Mouse (Mus musculus) stomach, postnatal 0 days (tissue): ENCODE results near the gene Eif3i. TPM values are rescaled to one million over a fixed set of nuclear protein-coding genes. Genes with fewer than 3 reads are reported as not detected.

Experiments
- ATAC-seq: fragments of 200-750 bp; cut with Nextera tagmentation; 2 replicates; pipeline ENCODE4 v1.8.0; 2017; ENCODE audit not compliant: low FRiP score, low TSS enrichment
- DNase-seq: peaks from one replicate; pipeline ENCODE4 v3.0.0-alpha.2; 2016; ENCODE audit warnings: low spot score
- H3K27ac ChIP-seq: fragments of 300-500 bp; sonication (generic); replicated peaks from 2 replicates; pipeline ENCODE4 v1.5.1; 2014; ENCODE audit warnings: mild to moderate bottlenecking, control low read depth
- H3K27me3 ChIP-seq: fragments of 300-500 bp; sonication (generic); 2 replicates; pipeline ENCODE4 v1.6.1; 2014; ENCODE audit warnings: low read length; ENCODE audit not compliant: control insufficient read depth, insufficient read depth
- H3K36me3 ChIP-seq: fragments of 300-500 bp; sonication (generic); 2 replicates; pipeline ENCODE4 v1.6.1; 2014; ENCODE audit warnings: low read length, mixed read lengths; ENCODE audit not compliant: control insufficient read depth, insufficient read depth
- H3K4me1 ChIP-seq: fragments of 300-500 bp; sonication (generic); replicated peaks from 2 replicates; pipeline ENCODE4 v1.6.1; 2014; ENCODE audit warnings: antibody characterized with exemption; ENCODE audit not compliant: control insufficient read depth, insufficient read depth
- H3K4me2 ChIP-seq: fragments of 300-500 bp; sonication (generic); replicated peaks from 2 replicates; pipeline ENCODE4 v1.6.1; 2014; ENCODE audit warnings: low read depth, mild to moderate bottlenecking, control low read depth, moderate library complexity
- H3K4me3 ChIP-seq: fragments of 300-500 bp; sonication (generic); 2 replicates; pipeline ENCODE4 v1.5.1; 2014; ENCODE audit warnings: low read depth, low read length, control low read depth
- H3K9ac ChIP-seq: fragments of 300-500 bp; sonication (generic); 2 replicates; pipeline ENCODE4 v1.6.1; 2014; ENCODE audit warnings: mild to moderate bottlenecking, low read length, control low read depth, mixed read lengths
- H3K9me3 ChIP-seq: fragments of 300-500 bp; sonication (generic); 2 replicates; pipeline ENCODE4 v1.6.1; 2016; ENCODE audit warnings: low read length; ENCODE audit not compliant: control insufficient read depth
- CTCF ChIP-seq: IDR thresholded peaks from 2 replicates; pipeline ENCODE4 v1.5.1; 2016; ENCODE audit warnings: antibody characterized with exemption, low read depth, mild to moderate bottlenecking, moderate library complexity
- EP300 ChIP-seq: optimal IDR thresholded peaks from 2 replicates; pipeline ENCODE3; 2016; ENCODE audit warnings: antibody characterized with exemption
- WGBS: fragments of 180-500 bp; shearing (Covaris S2); extraction: QIAGEN DNeasy Blood & Tissue Kit; methylation state at CpG from one replicate; pipeline ENCODE4 v1.1.7; 2014; 5-methylcytosine and 5-hydroxymethylcytosine counted together
- polyA plus RNA-seq: library from polyadenylated mRNA; unstranded; fragments of >200 nt; fragmentation: Nextera tagmentation; extraction: Ambion mirVana; gene quantifications from 2 replicates; pipeline ENCODE4 v1.2.1, GENCODE M21; 2015

Gene Eif3i
- polyA plus RNA-seq, 1 experiment from 2014 or later: 230 TPM

DNA sequence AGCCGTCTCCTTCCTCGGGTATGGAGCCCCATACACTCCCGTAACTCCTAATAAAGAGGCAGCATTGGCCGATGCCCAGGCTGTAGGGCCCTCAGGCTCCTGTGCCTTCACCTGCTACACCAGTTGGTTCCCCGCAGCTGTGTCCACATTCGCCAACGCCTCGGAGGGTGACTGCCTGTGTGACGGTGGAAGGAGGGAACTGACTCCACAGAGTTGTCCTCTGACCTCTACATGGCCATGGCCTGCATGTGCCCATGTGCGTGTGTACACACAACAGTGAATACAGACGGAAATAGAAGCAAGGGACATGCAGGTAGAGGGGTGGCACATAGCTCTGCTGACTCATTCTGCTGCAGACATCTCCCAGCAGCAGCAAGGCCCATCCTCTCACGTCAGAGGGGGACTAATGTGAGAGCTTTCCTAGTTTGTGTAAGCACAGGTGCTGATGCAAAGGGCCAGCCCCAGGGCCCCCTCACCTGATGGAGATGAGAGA, 8.7 kb upstream of the Eif3i start:
- Histone ChIP-seq H3K4me3 (no peak overlapping the region), H3K27ac (0 out of 2 replicates have a peak overlapping the region, but pooled peaks have one; percentile 24), H3K4me2 (no peak overlapping the region), H3K9ac (no peak overlapping the region), H3K27me3 (no peaks in the 10 kb centered on the region), H3K4me1 (no peaks in the 10 kb centered on the region), H3K36me3 (peaks cover 10% of the 10 kb centered on the region), H3K9me3 (no peaks in the 10 kb centered on the region)
- ATAC-seq (peak; percentile 51; the same call in 1 of the 2 replicates), DNase-seq (peak; percentile 39)
- 71% methylated on average over 12 of the region's 12 CpGs for WGBS
- TF ChIP-seq CTCF (no peak), EP300 (no peak)

- TF ChIP-seq EP300: no peak
- peak; percentile 94 for TF ChIP-seq CTCF
- Histone ChIP-seq H3K27ac (no peak overlapping the region), H3K4me1 (no peaks in the 10 kb centered on the region), H3K36me3 (peaks cover 17% of the 10 kb centered on the region), H3K9ac (no peak overlapping the region), H3K4me2 (no peak overlapping the region), H3K9me3 (no peaks in the 10 kb centered on the region), H3K4me3 (no peak overlapping the region), H3K27me3 (no peaks in the 10 kb centered on the region)
- ATAC-seq (peak; percentile 90), DNase-seq (peak; percentile 85)
- 31% methylated on average over 7 of the region's 7 CpGs for WGBS
These were observed 8.1 kb upstream of the Eif3i start for GRCm38 (mm10) chr4:129608426-129609025.

- TF ChIP-seq CTCF: no peak
- no peak for TF ChIP-seq EP300
- Histone ChIP-seq H3K27me3 (no peaks in the 10 kb centered on the region), H3K4me3 (no peak overlapping the region), H3K4me1 (0 out of 2 replicates have a peak, but pooled peaks cover 3% of the 10 kb centered on the region), H3K27ac (no peak overlapping the region), H3K4me2 (no peak overlapping the region), H3K9me3 (no peaks in the 10 kb centered on the region), H3K9ac (no peak overlapping the region), H3K36me3 (peaks cover 16% of the 10 kb centered on the region)
- no peak for DNase-seq
- 70% methylated on average over 4 of the region's 4 CpGs for WGBS
- no peak for ATAC-seq
These were observed 11.6 kb downstream of the Eif3i start for GRCm38 (mm10) chr4:129588865-129589264.

- H3K27ac ChIP-seq: no peak overlapping the region
- no peak for DNase-seq
These were observed 13.5 kb downstream of the Eif3i start for GRCm38 (mm10) chr4:129586943-129587342.

GRCm38 (mm10) chr4:129585773-129586172, 14.7 kb downstream of the Eif3i start:
- H3K4me1 ChIP-seq: 0 out of 2 replicates have a peak, but pooled peaks cover 3% of the 10 kb centered on the region
- H3K36me3 ChIP-seq: no peaks in the 10 kb centered on the region
- TF ChIP-seq EP300 (no peak), CTCF (no peak)
- H3K4me2 ChIP-seq: peak overlapping the region; percentile 69
- H3K4me3 ChIP-seq: no peak overlapping the region
- H3K27ac ChIP-seq: no peak overlapping the region
- 89% methylated on average over 9 of the region's 9 CpGs for WGBS
- no peaks in the 10 kb centered on the region for H3K27me3 ChIP-seq
- no peaks in the 10 kb centered on the region for H3K9me3 ChIP-seq
- no peak overlapping the region for H3K9ac ChIP-seq
- no peak for DNase-seq
- ATAC-seq: no peak

More at GRCm38 (mm10) chr4:129586943-129587342, 13.5 kb downstream of the Eif3i start:
- H3K27me3 ChIP-seq: no peaks in the 10 kb centered on the region
- no peaks in the 10 kb centered on the region for H3K9me3 ChIP-seq
- H3K36me3 ChIP-seq: peaks cover 2% of the 10 kb centered on the region; the same call in 1 of the 2 replicates
- no peak overlapping the region for H3K4me2 ChIP-seq
- TF ChIP-seq CTCF (no peak), EP300 (no peak)
- no peak for ATAC-seq
- H3K9ac ChIP-seq: no peak overlapping the region
- 0 out of 2 replicates have a peak, but pooled peaks cover 3% of the 10 kb centered on the region for H3K4me1 ChIP-seq
- WGBS: 23% methylated on average over 1 of the region's 1 CpGs
- H3K4me3 ChIP-seq: no peak overlapping the region

DNA sequence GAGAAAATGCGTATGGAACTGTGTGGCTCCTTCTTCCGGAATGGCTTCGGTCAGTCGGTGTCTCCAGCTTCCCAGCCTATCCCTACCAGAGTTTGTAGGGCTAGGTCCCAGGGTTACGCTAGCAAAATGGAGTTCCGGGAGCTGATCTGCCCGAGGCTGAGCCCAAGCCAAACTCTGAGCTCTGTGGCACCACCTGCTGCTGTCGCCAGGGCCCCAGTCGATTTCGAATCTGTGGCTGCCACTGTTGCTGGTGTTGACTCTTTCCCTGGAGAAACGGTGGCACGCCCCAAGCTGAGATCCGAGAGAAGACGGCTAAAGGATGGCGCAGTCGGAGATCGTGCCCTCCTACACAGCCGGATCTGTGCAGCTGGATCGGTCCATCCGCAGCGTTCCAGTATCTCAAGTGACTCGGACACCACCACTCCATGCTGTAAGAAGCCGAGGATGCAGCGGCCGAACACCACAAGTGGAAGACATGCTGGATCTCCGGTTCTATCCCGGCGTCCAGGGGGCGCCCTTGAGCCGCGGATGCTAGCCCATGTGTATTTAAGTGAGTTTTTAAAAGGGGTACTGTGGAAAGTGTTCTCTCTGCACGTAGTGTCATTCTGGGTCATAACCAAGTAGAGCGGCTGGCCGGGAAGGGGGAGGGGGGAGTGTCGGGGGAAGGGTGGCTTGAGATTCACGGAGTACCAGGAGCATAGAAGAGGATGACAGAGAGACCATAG, 15.4 kb downstream of the Eif3i start:
- DNase-seq (peak; percentile 87), ATAC-seq (peak; percentile 87)
- Histone ChIP-seq H3K9ac (peak overlapping the region; percentile 63), H3K4me2 (peak overlapping the region; percentile 69), H3K4me1 (0 out of 2 replicates have a peak, but pooled peaks cover 3% of the 10 kb centered on the region), H3K9me3 (no peaks in the 10 kb centered on the region), H3K4me3 (peak overlapping the region; percentile 43), H3K27ac (peak overlapping the region; percentile 78), H3K27me3 (no peaks in the 10 kb centered on the region), H3K36me3 (no peaks in the 10 kb centered on the region)
- WGBS: 2% methylated on average over 36 of the region's 36 CpGs
- TF ChIP-seq EP300 (no peak), CTCF (peak; percentile 82)
